Mouse (Mus musculus) kidney, embryonic 16.5 days (tissue): Measurements from ENCODE around the gene Nqo1. TPM values are rescaled to one million over a fixed set of nuclear protein-coding genes. Genes with fewer than 3 reads are reported as not detected.
A peak's percentile ranks its signal among the peaks of the same experiment; 100 is the strongest.

Source experiments
- ATAC-seq: fragments of 200-750 bp; cut with Nextera tagmentation; 2 replicates; pipeline ENCODE4 v1.8.0; 2017; ENCODE audit warnings: moderate TSS enrichment; ENCODE audit not compliant: low FRiP score, low TSS enrichment
- H3K27ac ChIP-seq: fragments of 300-500 bp; sonication (generic); 2 replicates; pipeline ENCODE4 v1.5.1; 2014; ENCODE audit warnings: low read length
- H3K27me3 ChIP-seq: fragments of 300-500 bp; sonication (generic); 2 replicates; pipeline ENCODE4 v1.6.1; 2014; ENCODE audit warnings: low read length, control low read depth, mixed read lengths; ENCODE audit not compliant: insufficient read depth
- H3K36me3 ChIP-seq: fragments of 300-500 bp; sonication (generic); 2 replicates; pipeline ENCODE4 v1.6.1; 2014; ENCODE audit warnings: low read length, control low read depth, mixed read lengths; ENCODE audit not compliant: insufficient read depth
- H3K4me1 ChIP-seq: fragments of 300-500 bp; sonication (generic); 2 replicates; pipeline ENCODE4 v1.6.1; 2014; ENCODE audit warnings: low read length, control low read depth, mixed read lengths; ENCODE audit not compliant: insufficient read depth
- H3K4me2 ChIP-seq: fragments of 300-500 bp; sonication (generic); replicated peaks from 2 replicates; pipeline ENCODE4 v1.6.1; 2014; ENCODE audit warnings: low read depth, low read length
- H3K4me3 ChIP-seq: fragments of 300-500 bp; sonication (generic); 2 replicates; pipeline ENCODE4 v1.5.1; 2014; ENCODE audit warnings: mild to moderate bottlenecking, low read length
- H3K9ac ChIP-seq: fragments of 300-500 bp; sonication (generic); replicated peaks from 2 replicates; pipeline ENCODE4 v1.6.1; 2014; ENCODE audit warnings: low read length
- H3K9me3 ChIP-seq: fragments of 300-500 bp; sonication (generic); 2 replicates; pipeline ENCODE4 v1.6.1; 2016; ENCODE audit warnings: low read length, control low read depth
- WGBS: fragments of 180-500 bp; shearing (Covaris S2); extraction: QIAGEN DNeasy Blood & Tissue Kit; methylation state at CpG from one replicate; pipeline ENCODE4 v1.1.7; 2014; 5-methylcytosine and 5-hydroxymethylcytosine counted together
- polyA plus RNA-seq: library from polyadenylated mRNA; unstranded; fragments of >200 nt; fragmentation: Nextera tagmentation; extraction: Ambion mirVana; gene quantifications from 2 replicates; pipeline ENCODE4 v1.2.1, GENCODE M21; 2015

The Nqo1 gene
- polyA plus RNA-seq, 1 experiment from 2014 or later, result 12.6 TPM

DNA sequence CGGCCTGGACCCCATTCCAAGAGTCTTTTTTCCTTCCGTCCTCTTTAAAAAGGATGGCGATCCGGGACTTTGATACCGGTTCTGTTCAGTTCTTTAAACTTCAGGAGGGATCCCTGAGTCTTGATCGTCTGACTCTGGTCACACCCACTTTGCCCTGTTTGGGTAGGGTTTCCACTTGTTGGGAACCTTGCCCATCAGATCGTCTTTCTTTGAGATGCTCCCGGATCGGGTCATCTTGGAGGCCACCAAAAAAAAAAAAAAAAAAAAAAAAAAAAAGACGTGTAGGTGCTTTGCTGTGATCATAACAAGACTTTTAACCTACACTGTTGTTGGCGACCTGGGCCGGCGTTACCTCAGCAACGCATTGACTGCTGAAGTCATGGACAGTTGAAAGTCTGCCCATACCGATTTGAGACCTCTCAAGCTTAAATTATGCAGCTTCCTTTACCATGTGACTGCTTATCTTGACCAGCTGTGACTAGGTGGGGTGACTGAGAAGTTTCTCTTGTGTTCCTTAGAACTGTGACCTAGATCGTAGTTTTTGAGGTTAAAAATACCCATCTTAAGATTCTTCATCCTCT is 33.9 kb upstream of the Nqo1 start:
- H3K36me3 ChIP-seq, result no peaks in the 10 kb centered on the region
- ATAC-seq, result peak; percentile 17
- H3K27ac ChIP-seq, result peak overlapping the region; percentile 91
- H3K9me3 ChIP-seq, result no peaks in the 10 kb centered on the region
- no peaks in the 10 kb centered on the region for H3K27me3 ChIP-seq
- peak overlapping the region; percentile 68 for H3K4me2 ChIP-seq
- peaks cover 18% of the 10 kb centered on the region; the same call in 1 of the 2 replicates for H3K4me1 ChIP-seq
- peak overlapping the region; percentile 87 for H3K4me3 ChIP-seq
- H3K9ac ChIP-seq, result peak overlapping the region; percentile 90
- WGBS, result 6% methylated on average over 16 of the region's 16 CpGs

DNA sequence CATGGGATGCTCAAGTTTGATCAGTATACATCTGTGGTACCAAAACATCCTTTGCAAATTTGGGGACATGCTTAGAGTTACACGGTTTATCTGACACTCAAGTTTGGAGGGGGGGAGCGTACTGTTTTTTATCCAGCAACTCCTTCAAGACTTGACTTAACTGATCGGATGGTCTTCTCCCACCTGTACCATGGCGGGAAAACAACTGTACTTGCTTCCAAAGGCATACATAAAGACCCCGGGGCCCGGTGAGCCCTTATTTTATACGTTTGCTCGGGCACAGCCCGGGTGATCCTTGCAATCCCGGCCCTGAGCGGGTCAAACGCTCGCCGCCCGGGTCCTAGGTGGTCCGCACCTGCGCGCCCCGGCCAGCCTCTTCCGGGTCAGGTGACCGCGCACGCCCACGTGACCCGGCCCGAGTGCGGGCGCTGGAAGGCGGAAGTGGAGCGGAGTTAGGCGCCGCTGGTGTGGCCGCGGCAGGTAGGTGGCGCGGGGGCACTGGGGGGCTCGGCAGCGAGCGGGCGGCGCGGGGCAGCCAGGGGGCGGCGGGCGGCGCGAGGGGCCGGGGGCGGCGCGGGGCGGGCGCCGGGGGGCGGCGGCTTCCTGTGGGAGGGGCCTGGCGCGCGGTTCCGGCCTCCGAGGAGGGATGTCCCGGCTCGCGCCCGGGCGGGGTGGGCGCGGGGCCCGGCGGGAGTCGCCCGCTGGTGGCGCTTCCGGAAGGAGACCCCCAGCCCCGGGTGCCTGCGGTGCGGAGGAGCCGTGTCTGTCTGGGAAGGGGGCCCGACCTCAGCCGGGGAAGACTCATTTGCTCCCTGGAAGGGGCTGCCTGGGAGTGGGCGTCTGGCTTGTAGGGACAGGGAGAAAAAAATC is 33.2 kb upstream of the Nqo1 start, which contains the start of gene Wwp2:
Gene Wwp2, plus strand, starts transcription at position 404 of the 870 bp plus-strand sequence.
- ATAC-seq, result peak; percentile 89
- Histone ChIP-seq H3K36me3 (no peaks in the 10 kb centered on the region), H3K4me2 (peak within 1 kb of the TSS; percentile 68), H3K27ac (peak within 1 kb of the TSS; percentile 91), H3K9me3 (no peaks in the 10 kb centered on the region), H3K4me1 (peaks cover 18% of the 10 kb centered on the region; the same call in 1 of the 2 replicates), H3K4me3 (peak within 1 kb of the TSS; percentile 87), H3K9ac (peak within 1 kb of the TSS; percentile 90), H3K27me3 (no peaks in the 10 kb centered on the region)
- under 1% methylated on average over 56 of the region's 81 CpGs for WGBS

GRCm38 (mm10) chr8:107435421-107435961 is 32.5 kb upstream of the Nqo1 start:
- WGBS, result 32% methylated on average over 11 of the region's 11 CpGs
- H3K9me3 ChIP-seq, result no peaks in the 10 kb centered on the region
- ATAC-seq, result 0 out of 2 replicates have a peak, but pooled peaks have one; percentile 0
- peak overlapping the region; percentile 90 for H3K9ac ChIP-seq
- no peaks in the 10 kb centered on the region for H3K36me3 ChIP-seq
- H3K4me2 ChIP-seq, result peak overlapping the region; percentile 68
- H3K4me3 ChIP-seq, result peak overlapping the region; percentile 87
- peak overlapping the region; percentile 91 for H3K27ac ChIP-seq
- H3K27me3 ChIP-seq, result no peaks in the 10 kb centered on the region
- H3K4me1 ChIP-seq, result peaks cover 18% of the 10 kb centered on the region; the same call in 1 of the 2 replicates

- Histone ChIP-seq H3K9ac (no peak overlapping the region), H3K27me3 (no peaks in the 10 kb centered on the region), H3K4me3 (no peak overlapping the region), H3K4me1 (peaks cover 5% of the 10 kb centered on the region; the same call in 1 of the 2 replicates), H3K9me3 (no peaks in the 10 kb centered on the region), H3K4me2 (no peak overlapping the region), H3K36me3 (no peaks in the 10 kb centered on the region), H3K27ac (no peak overlapping the region)
- WGBS, result 65% methylated on average over 8 of the region's 8 CpGs
- no peak for ATAC-seq
Measured at GRCm38 (mm10) chr8:107430821-107431220, 27.8 kb upstream of the Nqo1 start.

DNA sequence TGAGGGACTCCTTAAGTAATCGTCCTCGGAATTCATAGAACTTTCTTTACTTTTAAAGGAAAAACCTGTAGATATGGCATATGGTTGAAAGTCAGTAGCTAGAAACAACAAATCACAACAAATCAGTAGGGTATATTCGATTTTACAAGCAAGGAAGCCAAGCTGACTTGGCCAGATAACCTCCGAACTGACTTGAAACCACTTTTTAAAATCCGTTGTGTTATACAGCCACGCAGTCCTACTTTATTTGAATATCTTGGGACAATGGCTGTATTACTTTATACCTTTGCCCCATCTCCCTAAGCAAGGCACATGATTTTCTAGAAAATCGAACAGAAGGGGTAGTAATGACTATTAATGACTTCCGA is 22.2 kb upstream of the Nqo1 start:
- H3K4me3 ChIP-seq, result peak overlapping the region; percentile 82
- ATAC-seq, result no peak
- H3K9ac ChIP-seq, result no peak overlapping the region

GRCm38 (mm10) chr8:107424597-107425229 is 21.7 kb upstream of the Nqo1 start, which contains the start of gene Nob1:
TSS of gene Nob1 (minus strand) at chr8:107425051.
- under 1% methylated on average over 50 of the region's 50 CpGs for WGBS
- H3K36me3 ChIP-seq, result peaks cover 23% of the 10 kb centered on the region

More for the DNA sequence above, 22.2 kb upstream of the Nqo1 start:
- H3K4me1 ChIP-seq, result peaks cover 13% of the 10 kb centered on the region
- peaks cover 19% of the 10 kb centered on the region for H3K36me3 ChIP-seq
- H3K27ac ChIP-seq, result no peak overlapping the region
- WGBS, result 47% methylated on average over 8 of the region's 8 CpGs
- H3K9me3 ChIP-seq, result no peaks in the 10 kb centered on the region
- no peaks in the 10 kb centered on the region for H3K27me3 ChIP-seq
- H3K4me2 ChIP-seq, result peak overlapping the region; percentile 69

DNA sequence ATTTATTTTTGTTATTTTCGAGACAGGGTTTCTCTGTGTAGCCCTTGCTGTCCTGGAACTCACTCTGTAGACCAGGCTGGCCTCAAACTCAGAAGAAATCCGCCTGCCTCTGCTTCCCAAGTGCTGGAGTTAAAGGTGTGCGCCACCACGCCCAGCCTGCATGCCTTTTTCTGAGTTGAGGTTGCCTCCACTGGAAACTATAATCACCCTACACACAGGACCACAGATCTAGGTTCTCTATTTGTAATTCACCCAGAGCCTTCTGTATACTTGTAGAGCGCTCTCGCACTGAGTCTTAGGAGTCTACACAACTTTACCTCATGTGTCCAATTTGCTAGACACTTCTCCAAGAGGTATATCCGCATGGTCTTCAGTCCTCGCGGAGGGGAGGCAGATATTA is 21.2 kb upstream of the Nqo1 start:
- no peak overlapping the region for H3K27ac ChIP-seq
- peak; percentile 26 for ATAC-seq

More at GRCm38 (mm10) chr8:107424597-107425229, 21.7 kb upstream of the Nqo1 start, which contains the start of gene Nob1:
- peak within 1 kb of the TSS; percentile 69 for H3K4me2 ChIP-seq
- peaks cover 13% of the 10 kb centered on the region for H3K4me1 ChIP-seq
- no peaks in the 10 kb centered on the region for H3K27me3 ChIP-seq
- no peaks in the 10 kb centered on the region for H3K9me3 ChIP-seq
- peak; percentile 100 for ATAC-seq
- peak within 1 kb of the TSS; percentile 82 for H3K9ac ChIP-seq
- peak within 1 kb of the TSS; percentile 82 for H3K4me3 ChIP-seq
- no peak within 1 kb of the TSS for H3K27ac ChIP-seq

GRCm38 (mm10) chr8:107417001-107417400 is 14.0 kb upstream of the Nqo1 start:
- H3K9ac ChIP-seq, result no peak overlapping the region
- no peak for ATAC-seq
- H3K4me3 ChIP-seq, result no peak overlapping the region
- H3K4me1 ChIP-seq, result no peaks in the 10 kb centered on the region
- no peak overlapping the region for H3K27ac ChIP-seq
- whole genome bisulfite sequencing, result 89% methylated on average over 12 of the region's 12 CpGs
- H3K27me3 ChIP-seq, result no peaks in the 10 kb centered on the region
- peaks cover 82% of the 10 kb centered on the region for H3K36me3 ChIP-seq
- H3K9me3 ChIP-seq, result no peaks in the 10 kb centered on the region
- H3K4me2 ChIP-seq, result no peak overlapping the region

More for the DNA sequence above, 21.2 kb upstream of the Nqo1 start:
- 27% methylated on average over 9 of the region's 9 CpGs for WGBS
- Histone ChIP-seq H3K9me3 (no peaks in the 10 kb centered on the region), H3K9ac (peak overlapping the region; percentile 82), H3K36me3 (peaks cover 28% of the 10 kb centered on the region), H3K27me3 (no peaks in the 10 kb centered on the region), H3K4me2 (peak overlapping the region; percentile 69), H3K4me1 (peaks cover 13% of the 10 kb centered on the region), H3K4me3 (peak overlapping the region; percentile 82)

DNA sequence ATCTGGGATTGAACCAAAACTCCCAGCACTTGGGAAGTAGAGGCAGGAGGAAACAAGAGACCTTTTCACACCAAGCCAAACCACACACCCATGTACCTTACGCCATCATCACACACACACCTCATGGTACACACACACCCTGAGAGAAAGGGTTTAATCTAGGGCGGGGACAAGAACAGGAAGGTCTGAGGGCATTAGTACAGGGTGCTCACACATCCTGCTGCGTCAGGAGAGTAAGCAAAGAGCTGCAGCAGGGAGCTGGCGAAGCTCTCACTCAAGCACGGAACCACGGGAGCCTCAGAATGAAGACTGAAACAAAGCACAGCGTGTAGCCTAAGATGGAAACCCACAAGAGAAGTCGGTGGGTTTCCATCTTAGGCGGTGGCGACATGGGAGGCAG is 10.9 kb upstream of the Nqo1 start:
- Histone ChIP-seq H3K27ac (no peak overlapping the region), H3K27me3 (no peaks in the 10 kb centered on the region), H3K36me3 (peaks cover 83% of the 10 kb centered on the region), H3K4me3 (no peak overlapping the region), H3K9me3 (no peaks in the 10 kb centered on the region), H3K4me2 (no peak overlapping the region), H3K9ac (no peak overlapping the region), H3K4me1 (no peaks in the 10 kb centered on the region)
- 92% methylated on average over 10 of the region's 10 CpGs for WGBS
- no peak for ATAC-seq
